Mouse (Mus musculus): Measurements from ENCODE around the gene Arhgap19.

DNA sequence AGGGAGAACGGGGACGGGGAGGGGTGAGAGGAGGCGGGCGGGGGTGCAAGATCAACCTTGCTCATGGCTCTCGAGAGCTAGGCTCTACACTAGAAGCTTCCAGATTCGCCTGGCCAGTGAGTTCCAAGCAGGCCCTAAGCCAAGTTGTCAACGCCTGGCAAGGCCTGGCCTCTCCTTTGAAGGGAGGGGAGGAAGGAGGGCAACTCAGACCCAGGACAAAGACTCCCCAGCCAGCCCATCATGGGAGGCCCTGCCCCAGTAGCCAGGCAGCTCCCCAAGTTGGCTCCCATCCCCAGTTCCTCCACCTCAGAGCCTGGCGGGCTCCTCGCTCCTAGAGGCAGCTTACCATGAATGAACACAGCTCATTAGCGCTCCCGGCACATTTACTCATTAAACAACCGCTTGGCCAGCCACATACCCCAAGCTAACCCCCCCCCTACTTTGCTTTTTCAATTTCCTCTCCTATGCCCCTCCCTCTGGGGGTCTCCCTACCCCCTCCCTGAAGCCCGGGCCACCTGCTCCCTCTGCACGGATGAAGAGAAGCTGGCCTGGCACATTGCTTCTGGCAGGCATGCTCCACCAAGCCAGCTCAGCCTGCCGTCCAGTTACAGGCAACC lies 55.8 kb downstream of the Arhgap19 start:
- TF ChIP-seq CTCF (IDR thresholded peaks at IDR 0.05; ENCODE audit: low read depth, low read length), result no peak
- TF ChIP-seq EP300 (IDR thresholded peaks at IDR 0.05; ENCODE audit: insufficient read depth, low read depth, low read length), result no peak
- TF ChIP-seq POLR2A (IDR thresholded peaks at IDR 0.05; ENCODE audit: insufficient read depth, low read length), result no peak
